Mouse (Mus musculus): ENCODE measurements around the gene Phf1.
"Not testable (repeated sequence)": the region's sequence is repeated elsewhere in the genome, so short reads cannot be mapped to it uniquely, and the experiment has no call there.

The Phf1 gene

DNA sequence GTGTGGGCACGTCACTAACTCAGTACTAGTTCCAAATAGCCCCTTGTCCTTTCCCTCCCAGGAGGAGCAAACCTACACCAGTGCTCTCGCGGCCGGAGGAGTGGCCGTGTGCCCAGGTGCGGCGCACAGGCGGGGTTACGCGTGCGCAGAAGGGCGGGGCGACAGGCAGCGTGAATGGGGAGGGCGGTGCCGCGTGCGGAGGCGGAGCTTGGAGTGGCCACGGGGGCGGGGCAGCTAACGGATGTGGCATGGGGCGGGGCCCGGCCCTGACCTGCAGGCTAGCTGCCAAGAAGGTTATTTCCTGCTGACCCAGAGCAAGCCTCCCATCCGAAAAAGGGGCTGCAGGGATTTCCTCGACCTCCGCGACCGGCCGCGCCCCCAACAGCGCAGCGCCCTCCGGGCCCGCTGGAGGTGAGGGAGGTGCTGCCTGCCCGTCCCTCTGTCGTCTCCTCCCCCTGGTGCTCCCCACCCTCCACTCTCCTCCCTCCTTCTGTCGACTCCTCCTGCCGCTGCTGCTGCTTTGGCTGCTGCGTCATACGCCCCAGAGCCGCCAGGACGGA is at the start of gene Phf1:
Gene Phf1 (plus strand): TSS at position 214 of the 560 bp plus-strand sequence.
- peak; percentile 99 for DNase-seq

GRCm38 (mm10) chr17:26883585-26883984 is 49.3 kb upstream of the Phf1 start:
- no peak for DNase-seq

DNA sequence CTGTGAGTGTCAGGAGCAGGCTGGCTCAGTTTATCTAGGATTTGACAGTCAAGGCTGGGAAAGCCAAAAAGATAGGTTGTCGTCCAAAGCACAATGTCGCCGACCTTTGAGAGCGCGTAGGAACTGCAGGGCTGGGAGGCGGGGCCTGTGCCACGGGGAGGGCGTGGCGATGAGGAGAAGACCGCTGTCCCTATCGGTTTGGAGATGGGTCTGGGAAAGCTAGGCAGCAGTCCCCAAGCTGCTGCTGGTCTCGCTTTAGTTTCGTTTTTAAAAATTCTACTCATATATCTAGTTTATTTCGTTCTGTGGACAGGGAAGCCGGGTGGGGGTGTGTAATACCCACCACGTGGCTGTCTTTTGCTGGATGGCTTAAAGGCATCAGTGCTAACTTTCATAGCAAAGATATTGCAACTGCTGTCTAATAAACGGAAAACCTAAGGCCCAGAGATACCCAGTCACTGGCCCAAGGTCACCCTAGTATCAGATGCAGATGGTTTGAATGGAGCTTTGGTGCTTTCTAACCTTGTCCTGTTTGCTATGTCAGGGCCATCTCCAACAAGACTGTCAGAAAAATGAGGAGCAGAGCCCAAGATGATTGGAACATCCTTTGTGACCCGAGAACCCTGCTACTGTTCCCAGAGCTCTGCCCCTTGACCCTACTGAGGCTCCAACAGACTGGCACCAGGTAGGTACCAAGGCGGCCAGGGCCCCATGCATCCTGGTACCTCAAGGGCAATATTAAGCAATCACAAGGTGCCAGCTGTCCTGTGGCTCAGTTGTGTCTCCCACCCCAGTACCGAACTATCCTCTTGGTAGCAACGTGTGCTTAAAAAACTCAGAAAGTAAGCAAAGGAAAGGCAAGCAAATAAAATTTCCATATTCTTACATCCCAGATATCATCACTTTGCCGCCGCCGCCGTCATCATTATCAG is 47.6 kb upstream of the Phf1 start:
- peak; percentile 90 to 93 for DNase-seq

GRCm38 (mm10) chr17:26886047-26886749 is 46.7 kb upstream of the Phf1 start:
- DNase-seq = peak; percentile 89 to 92

DNA sequence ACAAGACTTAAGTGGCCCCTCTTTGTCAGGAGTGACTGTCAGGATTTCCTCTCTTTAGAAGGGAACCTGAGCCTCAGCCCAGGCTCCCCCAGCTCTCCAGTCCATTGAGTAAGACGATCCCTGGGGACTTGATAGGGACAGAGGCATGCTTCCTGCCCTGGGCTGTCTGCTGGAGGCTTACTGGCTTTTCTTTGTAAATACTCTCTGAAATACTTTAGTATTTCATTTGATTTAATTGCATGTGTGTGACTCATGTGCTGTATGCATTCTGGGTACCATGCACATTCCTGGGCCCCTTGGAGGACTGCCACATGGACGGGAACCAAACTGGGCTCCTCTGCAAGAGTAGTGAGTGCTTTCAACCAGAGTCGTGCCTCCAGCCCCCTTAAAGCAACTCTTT is 44.9 kb upstream of the Phf1 start:
- DNase-seq = peak; percentile 25 to 31

- DNase-seq = peak in 1 of 2 experiments; percentile 34
Measured at GRCm38 (mm10) chr17:26892635-26893375, 40.0 kb upstream of the Phf1 start.

DNA sequence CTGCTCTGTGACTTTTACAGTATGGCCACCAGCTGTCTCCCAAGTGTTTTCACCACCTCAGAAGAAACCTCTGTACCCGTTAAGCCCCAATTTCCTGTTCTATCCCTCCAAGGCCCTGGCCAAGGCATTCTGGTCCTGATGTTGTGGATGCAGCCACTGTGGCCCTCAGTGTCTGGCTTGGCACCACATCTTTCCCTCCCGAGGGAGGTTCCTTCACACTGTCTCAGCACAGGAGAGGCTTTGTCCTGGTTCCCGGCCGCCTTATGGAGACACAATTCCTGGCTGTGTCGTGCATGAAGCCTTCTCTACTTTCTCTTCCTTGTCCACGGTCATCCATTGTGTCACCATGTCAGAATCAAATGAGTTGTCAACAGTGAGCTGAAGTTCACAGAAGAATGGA is 39.4 kb upstream of the Phf1 start:
- DNase-seq = no peak

DNA sequence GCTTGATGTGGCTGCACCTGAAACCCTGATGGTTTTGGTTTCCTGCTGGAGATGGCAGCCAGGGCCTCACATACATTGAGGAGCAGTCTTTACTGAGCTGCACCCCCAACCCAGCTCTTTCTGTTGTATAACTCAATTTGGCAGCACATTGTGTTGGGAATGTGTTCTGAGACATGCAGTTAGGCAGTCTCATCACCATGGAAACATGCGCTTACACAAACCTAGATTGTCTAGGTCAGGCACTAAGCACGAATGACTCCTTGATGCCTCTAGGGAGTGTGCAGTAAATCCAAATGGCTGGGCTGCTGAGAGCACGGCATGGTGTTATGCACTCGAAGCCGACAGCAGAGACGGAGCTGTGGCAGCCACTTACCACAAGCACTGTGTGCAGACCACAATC is 38.5 kb upstream of the Phf1 start:
- no peak for DNase-seq

GRCm38 (mm10) chr17:26895578-26895977 is 37.3 kb upstream of the Phf1 start:
- DNase-seq = peak; percentile 79 to 84

GRCm38 (mm10) chr17:26900916-26901315 is 31.9 kb upstream of the Phf1 start:
- DNase-seq = no peak

DNA sequence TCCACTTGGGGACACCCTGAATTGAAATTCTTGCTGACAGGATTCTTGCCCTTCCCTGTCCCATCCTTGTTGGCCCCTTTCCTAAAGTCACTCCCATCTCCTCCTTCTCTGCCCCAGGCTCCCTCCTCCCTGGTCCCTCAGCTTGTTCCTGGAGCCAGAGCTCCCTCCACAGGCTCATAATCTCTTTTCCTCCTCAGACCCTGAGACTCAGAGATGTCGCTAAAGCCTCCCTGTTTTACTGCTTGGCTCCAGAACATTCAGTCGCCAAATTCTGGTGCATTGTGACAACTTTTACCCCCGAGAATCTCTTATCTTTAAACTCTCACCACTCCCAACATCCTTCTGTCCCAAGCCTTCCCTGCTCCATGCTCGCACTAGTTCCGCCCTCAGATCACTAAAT is 28.5 kb upstream of the Phf1 start:
- DNase-seq = no peak

DNA sequence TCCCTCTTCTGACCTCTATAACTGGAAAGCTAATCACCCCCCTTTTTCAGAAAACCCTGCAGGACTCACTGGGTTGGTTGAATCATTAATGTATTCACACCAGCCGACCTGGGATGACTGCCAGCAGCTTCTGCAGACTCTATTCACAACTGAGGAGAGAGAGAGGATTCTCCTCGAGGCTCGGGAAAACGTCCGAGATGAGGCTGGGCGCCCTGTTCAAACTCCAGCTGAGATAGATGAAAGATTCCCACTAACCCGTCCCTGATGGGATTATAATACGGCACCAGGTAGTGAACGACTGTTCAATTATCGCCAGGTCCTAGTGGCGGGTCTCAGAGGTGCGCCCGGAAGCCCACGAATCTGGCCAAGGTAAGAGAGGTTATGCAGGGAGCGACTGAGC is 25.3 kb upstream of the Phf1 start:
- DNase-seq = not testable (repeated sequence)

GRCm38 (mm10) chr17:26915248-26915647 is 17.6 kb upstream of the Phf1 start:
- DNase-seq = no peak

GRCm38 (mm10) chr17:26916711-26917482 is 16.0 kb upstream of the Phf1 start, which contains the start of gene Kifc5b:
Kifc5b (plus strand) TSS chr17:26917091.
- peak; percentile 100 for DNase-seq

DNA sequence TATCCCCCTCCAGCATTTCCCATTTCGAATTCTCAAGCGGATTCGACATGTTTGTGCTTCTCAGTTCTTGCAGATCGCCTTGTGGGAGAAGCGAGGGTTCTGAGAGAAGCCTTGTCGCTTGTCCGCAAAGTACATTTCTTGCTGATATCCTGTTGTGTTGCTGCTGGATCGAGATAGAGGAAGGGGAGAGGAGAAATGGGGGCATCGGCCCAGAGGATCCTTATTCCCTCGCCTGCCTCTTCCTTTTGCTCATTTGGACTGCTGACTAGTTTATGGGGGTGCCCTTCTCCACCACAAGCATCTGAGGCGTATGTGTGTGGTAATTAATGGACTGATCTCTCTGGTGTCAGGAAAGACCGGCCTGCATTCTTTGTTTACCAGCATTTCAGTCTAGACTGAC is 15.3 kb upstream of the Phf1 start:
- not testable (repeated sequence) for DNase-seq

- no peak for DNase-seq
Measured at GRCm38 (mm10) chr17:26918343-26918742, 14.5 kb upstream of the Phf1 start.

GRCm38 (mm10) chr17:26919516-26919915 is 13.3 kb upstream of the Phf1 start:
- DNase-seq = not testable (repeated sequence)

DNA sequence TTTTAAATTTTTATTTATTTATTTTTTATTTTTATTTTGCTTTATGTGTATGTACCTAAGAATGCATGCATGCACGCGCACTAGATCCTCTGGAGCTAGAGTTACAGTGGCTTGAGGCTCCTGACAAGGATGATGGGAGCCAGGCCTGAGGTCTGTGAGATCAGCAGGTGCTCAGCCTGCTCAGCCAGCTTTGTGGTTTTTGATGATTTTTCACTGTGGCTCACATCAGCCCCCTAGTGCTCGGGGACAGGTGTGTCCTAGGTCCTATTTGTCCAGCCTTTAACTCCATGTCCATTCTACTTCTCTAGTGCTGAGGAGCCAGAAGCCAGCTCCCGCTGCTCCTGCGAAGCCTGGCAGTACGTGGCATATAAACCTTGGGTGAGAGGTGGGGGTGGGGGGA is 10.5 kb upstream of the Phf1 start:
- not testable (repeated sequence) for DNase-seq

DNA sequence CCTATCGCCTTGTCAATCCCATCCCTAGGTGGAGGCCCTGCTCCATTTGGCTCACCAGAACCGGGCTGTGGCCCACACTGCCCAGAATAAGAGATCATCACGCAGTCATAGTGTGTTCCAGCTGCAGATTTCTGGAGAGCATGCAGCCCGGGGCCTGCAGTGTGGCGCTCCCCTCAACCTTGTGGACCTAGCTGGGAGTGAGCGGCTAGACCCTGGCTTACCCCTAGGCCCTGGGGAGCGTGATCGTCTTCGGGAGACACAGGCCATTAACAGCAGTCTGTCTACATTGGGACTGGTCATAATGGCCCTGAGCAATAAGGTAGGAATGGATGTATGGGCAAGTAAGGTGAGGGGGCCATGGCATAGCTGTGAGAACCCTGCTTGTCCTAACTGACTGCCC is 7.4 kb upstream of the Phf1 start:
- not testable (repeated sequence) for DNase-seq

GRCm38 (mm10) chr17:26931795-26932194 is 1.1 kb upstream of the Phf1 start:
- DNase-seq = peak; percentile 71 to 80

DNA sequence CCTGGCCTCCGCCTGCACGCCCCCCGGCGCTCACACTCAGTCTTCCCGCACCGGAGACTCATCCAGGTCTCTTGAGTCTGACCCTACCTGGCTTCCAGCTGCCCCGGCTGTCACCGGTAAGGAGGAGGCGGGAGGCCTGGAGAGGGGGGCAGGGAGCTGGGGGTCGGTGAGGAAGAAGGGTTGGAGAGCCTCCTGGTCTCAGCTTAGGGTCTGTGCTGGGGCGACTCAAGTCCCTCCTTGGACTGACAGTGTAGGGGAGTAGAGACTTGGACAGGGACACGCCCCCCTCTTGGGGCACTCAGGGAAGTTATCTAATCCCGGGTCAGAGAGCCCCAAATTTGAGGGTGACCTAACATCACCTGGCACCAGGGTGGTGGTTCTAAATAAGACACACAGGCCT is 567 bp downstream of the Phf1 start:
- no peak for DNase-seq

Data from kidney, postnatal 4 days (tissue).